ENCODE assay signal across 25 mouse cellular contexts in the genomic region with DNA sequence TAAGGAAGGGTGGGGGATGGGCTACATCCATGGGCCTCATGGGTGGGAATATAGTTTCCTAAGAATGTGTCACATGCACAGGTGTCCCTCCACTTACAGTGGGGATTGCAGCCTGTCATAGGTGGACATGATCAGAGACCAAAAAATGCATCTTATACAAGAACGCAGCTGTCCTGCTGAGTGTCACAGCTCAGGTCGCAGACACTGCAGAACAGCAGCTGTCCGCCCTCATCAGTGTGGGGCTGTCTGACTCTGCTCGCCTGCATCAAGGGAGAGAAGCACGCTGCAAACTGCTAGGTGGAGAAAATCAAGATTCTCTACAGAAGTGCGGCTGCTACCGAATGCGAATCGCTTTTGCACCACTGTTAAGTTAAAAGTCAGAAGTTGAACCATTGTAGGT.
"Had no signal": no experiment of that assay in that cellular context is flagged by ENCODE, and none has a peak within 500 bp of the region (broad histone marks: within the 10 kb centered on the region; RNA-seq: fewer than 3 reads in every experiment).

No protein-coding gene starts in this region.

- H3K4me2 ChIP-seq: liver, embryonic 15.5 days; lung, embryonic 15.5 days; midbrain, embryonic 12.5 days; neural tube, embryonic 13.5 days; neural tube, embryonic 15.5 days; stomach, embryonic 15.5 days had no signal

- ATAC-seq: liver, postnatal 0 days; lung, postnatal 0 days; midbrain, embryonic 16.5 days had no signal

- DNase-seq: liver, postnatal 0 days; lung, adult 2 months; lung, postnatal 14 days; lung, postnatal 36 days; midbrain, embryonic 14.5 days; retina, postnatal 1 day; right cerebral cortex, adult 18-20 months; right cerebral cortex, postnatal 14 days; spleen, adult 18-20 months; thymus, adult 2 months; thymus, postnatal 25 days; thymus, postnatal 4 days had no signal

- H3K36me3 ChIP-seq: liver, embryonic 15.5 days; lung, embryonic 15.5 days; midbrain, embryonic 10.5 days; midbrain, embryonic 12.5 days; neural tube, embryonic 13.5 days; neural tube, embryonic 15.5 days; stomach, embryonic 15.5 days had no signal

- H3K9me3 ChIP-seq: liver, embryonic 15.5 days; lung, embryonic 15.5 days; midbrain, embryonic 10.5 days; midbrain, embryonic 12.5 days; neural tube, embryonic 13.5 days; neural tube, embryonic 15.5 days; stomach, embryonic 15.5 days had no signal

- H3K4me1 ChIP-seq: liver, embryonic 15.5 days; lung, embryonic 15.5 days; megakaryocyte, embryonic 14.5 days; stomach, embryonic 15.5 days had no signal

- H3K9ac ChIP-seq: liver, embryonic 15.5 days; liver, postnatal 0 days; lung, embryonic 15.5 days; midbrain, embryonic 12.5 days; neural tube, embryonic 13.5 days; neural tube, embryonic 15.5 days; stomach, embryonic 15.5 days had no signal

- H3K4me3 ChIP-seq: liver, embryonic 15.5 days; lung, embryonic 15.5 days; megakaryocyte, embryonic 14.5 days; midbrain, embryonic 10.5 days; midbrain, embryonic 12.5 days; myocyte; neural tube, embryonic 13.5 days; neural tube, embryonic 15.5 days; stomach, embryonic 15.5 days had no signal

- H3K27me3 ChIP-seq: liver, embryonic 15.5 days; lung, embryonic 15.5 days; midbrain, embryonic 12.5 days; neural tube, embryonic 15.5 days; stomach, embryonic 15.5 days had no signal

- H3K27ac ChIP-seq: liver, embryonic 15.5 days; lung, embryonic 15.5 days; macrophage; midbrain, embryonic 10.5 days; midbrain, embryonic 12.5 days; neural tube, embryonic 13.5 days; neural tube, embryonic 15.5 days; stomach, embryonic 15.5 days; stomach, postnatal 0 days had no signal
